Mouse (Mus musculus) midbrain, embryonic 16.5 days (tissue): ENCODE results near the gene Spink2. TPM values are rescaled to one million over a fixed set of nuclear protein-coding genes. Genes with fewer than 3 reads are reported as not detected.

ENCODE experiments used
- ATAC-seq: fragments of 200-750 bp; cut with Nextera tagmentation; 2 replicates; pipeline ENCODE4 v1.8.0; 2017; ENCODE audit warnings: moderate TSS enrichment
- H3K27ac ChIP-seq: fragments of 300-500 bp; sonication (generic); 2 replicates; pipeline ENCODE4 v1.5.1; 2014; ENCODE audit warnings: mild to moderate bottlenecking, low read length, mixed read lengths
- H3K27me3 ChIP-seq: fragments of 300-500 bp; sonication (generic); 2 replicates; pipeline ENCODE4 v1.6.1; 2014; ENCODE audit warnings: low read depth, low read length, mixed read lengths; ENCODE audit not compliant: control insufficient read depth, insufficient read depth
- H3K36me3 ChIP-seq: fragments of 300-500 bp; sonication (generic); 2 replicates; pipeline ENCODE4 v1.6.1; 2014; ENCODE audit warnings: mild to moderate bottlenecking, low read length, moderate library complexity, mixed read lengths; ENCODE audit not compliant: control insufficient read depth, insufficient read depth
- H3K4me1 ChIP-seq: fragments of 300-500 bp; sonication (generic); 2 replicates; pipeline ENCODE4 v1.6.1; 2014; ENCODE audit warnings: mild to moderate bottlenecking, low read length, mixed read lengths; ENCODE audit not compliant: control insufficient read depth, insufficient read depth
- H3K4me2 ChIP-seq: fragments of 300-500 bp; sonication (generic); 2 replicates; pipeline ENCODE4 v1.6.1; 2014; ENCODE audit warnings: mild to moderate bottlenecking, low read length, mixed read lengths
- H3K4me3 ChIP-seq: fragments of 300-500 bp; sonication (generic); 2 replicates; pipeline ENCODE4 v1.5.1; 2014; ENCODE audit warnings: low read depth, mild to moderate bottlenecking, low read length, moderate library complexity, mixed read lengths
- H3K9ac ChIP-seq: fragments of 300-500 bp; sonication (generic); 2 replicates; pipeline ENCODE4 v1.6.1; 2014; ENCODE audit warnings: low read depth, low read length, mixed read lengths
- H3K9me3 ChIP-seq: fragments of 300-500 bp; sonication (generic); replicated peaks from 2 replicates; pipeline ENCODE4 v1.6.1; 2014; ENCODE audit warnings: mild to moderate bottlenecking, low read length, mixed read lengths; ENCODE audit not compliant: control insufficient read depth, poor library complexity, severe bottlenecking
- WGBS: fragments of 180-500 bp; shearing (Covaris S2); extraction: QIAGEN DNeasy Blood & Tissue Kit; methylation state at CpG from one replicate; pipeline ENCODE4 v1.1.7; 2014; 5-methylcytosine and 5-hydroxymethylcytosine counted together
- polyA plus RNA-seq: library from polyadenylated mRNA; unstranded; fragments of >200 nt; fragmentation: Nextera tagmentation; extraction: Ambion mirVana; gene quantifications from 2 replicates; pipeline ENCODE4 v1.2.1, GENCODE M21; 2015

Gene Spink2
- polyA plus RNA-seq: 0.41 and 0.48 TPM in 2 replicates

DNA sequence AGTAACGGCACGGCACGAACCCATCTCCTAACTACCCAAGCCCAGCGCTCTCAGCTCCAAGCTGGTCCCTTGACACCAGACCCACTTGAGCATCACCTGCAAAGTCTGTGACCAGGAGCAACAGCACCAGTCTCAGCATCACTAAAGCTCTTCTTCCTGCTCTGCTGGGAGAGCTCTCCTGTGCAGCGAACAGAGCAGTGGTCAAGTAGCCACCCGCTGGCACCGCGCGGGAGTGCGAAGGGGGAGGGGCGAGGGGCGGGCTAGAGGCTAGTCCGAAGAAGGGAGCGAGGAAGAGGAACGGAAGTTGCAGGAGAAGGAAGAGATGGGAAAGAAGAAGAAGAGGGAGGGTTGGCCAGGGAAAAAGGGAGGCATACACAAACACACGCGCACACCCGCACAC, at the start of gene Spink2:
TSS of gene Spink2 (minus strand) at position 236 of the 400 bp plus-strand sequence.
- WGBS: 7% methylated on average over 18 of the region's 18 CpGs
- no peaks in the 10 kb centered on the region for H3K9me3 ChIP-seq
- no peaks in the 10 kb centered on the region for H3K36me3 ChIP-seq
- H3K9ac ChIP-seq: no peak within 1 kb of the TSS
- no peak within 1 kb of the TSS for H3K27ac ChIP-seq
- H3K4me3 ChIP-seq: peak within 1 kb of the TSS; percentile 8; the same call in 1 of the 2 replicates
- peak within 1 kb of the TSS; percentile 60 for H3K4me2 ChIP-seq
- no peaks in the 10 kb centered on the region for H3K27me3 ChIP-seq
- ATAC-seq: no peak
- peaks cover 3% of the 10 kb centered on the region; the same call in 1 of the 2 replicates for H3K4me1 ChIP-seq

DNA sequence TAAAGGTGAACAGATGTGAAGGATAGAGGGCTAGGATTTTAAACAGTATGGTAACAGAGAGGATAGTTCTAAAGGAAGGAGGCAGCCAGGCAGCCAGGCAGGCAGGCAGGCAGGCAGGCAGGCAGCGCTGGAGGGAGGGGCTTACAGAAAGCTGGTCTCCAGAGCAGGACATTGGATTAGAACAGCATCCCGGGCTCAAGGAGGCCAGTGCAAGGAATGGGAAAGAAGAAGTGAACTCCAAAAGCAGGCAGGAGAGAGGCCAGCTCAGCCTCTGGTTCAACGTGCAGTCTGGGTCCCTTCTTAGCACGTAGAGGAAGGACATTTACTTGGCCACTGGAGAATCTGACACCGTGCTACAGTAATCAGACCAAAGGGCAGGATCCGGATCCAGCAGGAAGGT, 48.9 kb upstream of the Spink2 start:
- no peak for ATAC-seq
- Histone ChIP-seq H3K36me3 (no peaks in the 10 kb centered on the region), H3K27me3 (peaks cover 3% of the 10 kb centered on the region; the same call in 1 of the 2 replicates), H3K4me3 (no peak overlapping the region), H3K4me2 (no peak overlapping the region), H3K9me3 (no peaks in the 10 kb centered on the region), H3K27ac (no peak overlapping the region), H3K9ac (no peak overlapping the region), H3K4me1 (no peaks in the 10 kb centered on the region)
- 59% methylated on average over 6 of the region's 6 CpGs for WGBS

DNA sequence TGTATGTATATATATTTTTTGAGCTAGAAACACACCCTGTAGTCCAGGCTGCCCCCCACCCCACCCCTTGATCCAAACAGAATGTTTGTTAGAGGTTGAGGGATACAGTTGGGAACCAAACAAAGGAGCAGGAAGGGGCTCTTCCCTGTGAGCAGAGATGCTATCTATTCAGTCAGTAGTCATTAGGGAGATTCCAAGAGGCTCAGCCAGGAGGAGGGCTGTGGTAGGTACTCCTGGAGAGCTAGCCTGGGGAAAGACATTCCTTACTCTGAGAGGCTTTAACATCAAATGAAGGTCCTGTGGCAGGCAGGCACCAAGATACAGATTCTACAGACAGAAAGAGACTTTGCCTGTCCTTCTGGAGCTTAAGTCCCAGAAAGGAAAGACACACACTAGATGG, 48.0 kb upstream of the Spink2 start:
- Histone ChIP-seq H3K9me3 (no peaks in the 10 kb centered on the region), H3K9ac (no peak overlapping the region), H3K27me3 (peaks cover 3% of the 10 kb centered on the region; the same call in 1 of the 2 replicates), H3K27ac (no peak overlapping the region), H3K4me3 (no peak overlapping the region), H3K4me1 (no peaks in the 10 kb centered on the region), H3K4me2 (no peak overlapping the region), H3K36me3 (no peaks in the 10 kb centered on the region)
- no peak for ATAC-seq

DNA sequence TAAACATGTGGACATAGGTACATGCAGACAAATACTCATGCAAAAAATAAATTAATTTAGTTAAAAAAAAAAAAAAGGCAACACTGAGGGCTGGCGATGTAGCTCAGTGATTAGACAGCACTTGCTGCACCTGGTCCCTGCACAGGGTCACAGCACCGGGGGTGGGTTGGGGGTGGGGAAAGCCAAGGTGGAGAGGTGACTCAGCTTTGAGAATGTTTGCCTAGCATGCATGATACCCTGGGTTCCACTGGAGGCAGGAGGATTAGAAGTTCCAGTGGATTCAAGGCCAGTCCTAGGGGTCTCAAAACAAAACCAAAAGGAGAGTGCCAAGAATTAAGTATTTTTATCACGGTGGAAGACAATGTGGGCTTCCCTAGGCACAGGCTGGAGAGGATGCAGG, 46.3 kb upstream of the Spink2 start:
- no peak overlapping the region for H3K27ac ChIP-seq
- WGBS: 82% methylated on average over 3 of the region's 3 CpGs
- ATAC-seq: no peak

DNA sequence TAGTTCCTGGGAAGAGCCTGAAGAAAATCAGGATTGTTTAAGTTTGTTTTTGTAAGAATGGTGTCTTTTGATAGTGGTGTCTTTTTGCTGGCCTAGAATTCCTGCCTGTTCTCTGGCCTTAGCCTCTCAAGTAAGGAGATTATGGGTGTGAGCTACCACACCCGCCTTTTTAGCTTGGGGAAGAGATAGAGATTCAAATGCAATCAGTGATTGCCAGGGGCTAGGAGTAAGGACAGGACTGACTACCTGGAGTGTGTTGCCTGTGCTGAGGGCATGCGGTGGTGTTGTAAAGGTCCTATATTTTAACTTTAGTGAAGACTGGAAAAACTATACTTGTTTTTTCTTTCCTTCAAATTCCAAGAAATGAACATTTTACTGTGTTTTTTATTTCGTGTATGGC, 43.1 kb upstream of the Spink2 start:
- Histone ChIP-seq H3K4me3 (no peak overlapping the region), H3K9ac (no peak overlapping the region)
- no peak for ATAC-seq

More for the DNA sequence above, 46.3 kb upstream of the Spink2 start:
- Histone ChIP-seq H3K9me3 (no peaks in the 10 kb centered on the region), H3K27me3 (no peaks in the 10 kb centered on the region), H3K36me3 (no peaks in the 10 kb centered on the region), H3K4me3 (no peak overlapping the region), H3K4me1 (no peaks in the 10 kb centered on the region), H3K9ac (no peak overlapping the region), H3K4me2 (no peak overlapping the region)

DNA sequence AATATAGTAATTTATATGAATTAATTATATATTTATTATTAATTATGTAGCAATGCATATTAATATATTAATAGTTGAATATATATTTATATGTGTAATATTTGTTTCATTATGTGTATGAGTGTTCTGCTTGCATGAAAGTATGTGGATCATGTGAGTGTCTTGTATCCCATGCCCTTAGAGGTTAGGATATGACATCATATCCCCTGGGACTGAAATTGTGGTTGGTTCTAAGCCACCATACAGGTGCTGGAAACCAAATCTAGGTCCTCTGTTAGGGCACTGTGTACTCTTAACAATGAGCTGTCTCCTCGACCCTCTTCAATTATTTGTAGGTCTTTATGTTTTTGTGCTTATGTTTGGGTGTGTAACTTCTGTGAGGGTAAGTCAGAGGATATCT, 41.9 kb upstream of the Spink2 start:
- 97% methylated on average over 1 of the region's 1 CpGs for WGBS
- Histone ChIP-seq H3K4me2 (no peak overlapping the region), H3K4me3 (no peak overlapping the region), H3K9me3 (no peaks in the 10 kb centered on the region), H3K9ac (no peak overlapping the region), H3K36me3 (no peaks in the 10 kb centered on the region), H3K4me1 (no peaks in the 10 kb centered on the region), H3K27ac (no peak overlapping the region), H3K27me3 (no peaks in the 10 kb centered on the region)
- ATAC-seq: no peak

More for the DNA sequence above, 43.1 kb upstream of the Spink2 start:
- Histone ChIP-seq H3K36me3 (no peaks in the 10 kb centered on the region), H3K4me2 (no peak overlapping the region), H3K4me1 (no peaks in the 10 kb centered on the region), H3K27ac (no peak overlapping the region), H3K27me3 (no peaks in the 10 kb centered on the region), H3K9me3 (no peaks in the 10 kb centered on the region)
- 74% methylated on average over 3 of the region's 3 CpGs for WGBS

DNA sequence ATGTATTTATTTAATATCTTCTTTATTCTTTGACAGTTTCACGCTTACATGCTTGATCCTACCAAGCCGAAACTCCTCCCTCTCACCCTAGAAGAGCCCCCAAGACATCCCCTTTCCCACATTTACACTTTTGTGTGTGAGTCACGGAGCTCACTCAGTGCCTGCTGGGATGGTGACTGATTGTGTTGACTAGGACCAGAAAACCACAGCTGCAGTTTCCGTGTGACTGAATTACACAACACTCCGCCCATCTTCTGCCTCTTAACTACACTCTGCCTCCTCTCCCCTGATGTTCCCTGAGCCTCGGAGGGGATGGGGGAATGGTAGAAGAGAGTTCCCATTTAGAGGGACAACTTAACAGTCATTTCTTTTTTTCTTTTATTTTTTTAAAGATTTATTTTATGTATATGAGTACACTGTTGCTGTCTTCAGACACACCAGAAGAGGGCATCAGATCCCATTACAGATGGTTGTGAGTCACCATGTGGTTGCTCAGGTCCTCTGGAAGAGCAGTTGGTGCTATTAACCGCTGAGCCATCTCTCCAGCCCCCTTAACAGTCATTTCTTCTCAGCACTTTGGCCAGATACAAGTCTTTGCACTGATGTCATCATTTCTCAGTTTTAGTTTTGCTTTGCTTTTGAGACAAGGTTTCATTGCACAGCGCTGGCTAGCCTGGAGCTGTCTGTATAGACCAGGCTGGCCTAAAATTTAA, 41.0 kb upstream of the Spink2 start:
- Histone ChIP-seq H3K36me3 (no peaks in the 10 kb centered on the region), H3K9ac (no peak overlapping the region), H3K9me3 (no peaks in the 10 kb centered on the region), H3K4me3 (no peak overlapping the region), H3K4me2 (no peak overlapping the region), H3K27ac (no peak overlapping the region), H3K27me3 (no peaks in the 10 kb centered on the region), H3K4me1 (no peaks in the 10 kb centered on the region)
- 64% methylated on average over 8 of the region's 8 CpGs for WGBS
- ATAC-seq: no peak

DNA sequence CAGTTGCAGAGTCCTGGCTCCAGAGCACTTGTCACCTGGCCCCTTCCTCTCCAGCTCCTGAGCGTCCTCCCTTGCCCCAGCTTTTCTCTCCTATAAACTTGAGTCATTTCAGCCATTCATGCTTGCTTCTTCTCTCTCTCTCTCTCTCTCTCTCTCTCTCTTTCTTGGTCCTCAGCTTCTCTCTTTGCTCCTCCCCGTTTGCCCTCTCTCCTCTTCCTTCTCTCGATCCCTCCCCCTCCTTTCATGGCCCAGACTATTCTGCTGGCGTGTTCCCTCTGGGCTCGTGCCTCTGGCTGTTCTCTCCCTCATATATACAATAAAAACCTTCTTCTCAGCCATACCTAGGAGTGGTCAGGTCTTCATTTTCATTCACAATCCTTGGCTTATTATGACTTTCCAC, 40.4 kb upstream of the Spink2 start:
- WGBS: 31% methylated on average over 5 of the region's 5 CpGs
- H3K27me3 ChIP-seq: no peaks in the 10 kb centered on the region
- no peak overlapping the region for H3K27ac ChIP-seq
- ATAC-seq: no peak
- H3K4me1 ChIP-seq: no peaks in the 10 kb centered on the region
- no peaks in the 10 kb centered on the region for H3K36me3 ChIP-seq
- no peak overlapping the region for H3K9ac ChIP-seq
- H3K4me2 ChIP-seq: no peak overlapping the region
- H3K9me3 ChIP-seq: no peaks in the 10 kb centered on the region
- no peak overlapping the region for H3K4me3 ChIP-seq

DNA sequence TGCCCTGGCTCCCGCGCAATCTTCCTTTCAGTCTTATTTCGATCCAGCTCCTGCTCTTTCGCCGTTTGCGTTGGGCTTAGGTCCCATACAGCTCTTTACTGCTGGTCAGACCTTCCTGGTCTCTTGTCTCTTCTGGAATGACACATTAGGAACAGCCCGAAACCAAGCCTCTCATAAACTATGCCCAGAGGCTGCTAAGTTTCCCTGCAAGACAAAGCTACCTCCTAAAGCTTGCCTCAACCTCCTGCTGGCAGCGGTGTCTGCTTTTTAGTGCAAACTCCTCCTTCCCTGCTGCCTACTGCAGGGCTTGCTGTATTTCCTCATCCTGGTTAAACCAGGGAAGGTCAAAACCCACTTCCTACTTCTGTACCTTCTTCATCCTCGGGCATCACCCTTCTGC, 38.8 kb upstream of the Spink2 start:
- Histone ChIP-seq H3K27me3 (no peaks in the 10 kb centered on the region), H3K9ac (no peak overlapping the region), H3K36me3 (no peaks in the 10 kb centered on the region), H3K4me3 (no peak overlapping the region), H3K4me2 (no peak overlapping the region), H3K27ac (no peak overlapping the region), H3K4me1 (peaks cover 12% of the 10 kb centered on the region), H3K9me3 (no peaks in the 10 kb centered on the region)
- 76% methylated on average over 9 of the region's 9 CpGs for WGBS
- no peak for ATAC-seq
